Mouse (Mus musculus): ENCODE measurements around the gene Prnp.

Prnp gene

DNA sequence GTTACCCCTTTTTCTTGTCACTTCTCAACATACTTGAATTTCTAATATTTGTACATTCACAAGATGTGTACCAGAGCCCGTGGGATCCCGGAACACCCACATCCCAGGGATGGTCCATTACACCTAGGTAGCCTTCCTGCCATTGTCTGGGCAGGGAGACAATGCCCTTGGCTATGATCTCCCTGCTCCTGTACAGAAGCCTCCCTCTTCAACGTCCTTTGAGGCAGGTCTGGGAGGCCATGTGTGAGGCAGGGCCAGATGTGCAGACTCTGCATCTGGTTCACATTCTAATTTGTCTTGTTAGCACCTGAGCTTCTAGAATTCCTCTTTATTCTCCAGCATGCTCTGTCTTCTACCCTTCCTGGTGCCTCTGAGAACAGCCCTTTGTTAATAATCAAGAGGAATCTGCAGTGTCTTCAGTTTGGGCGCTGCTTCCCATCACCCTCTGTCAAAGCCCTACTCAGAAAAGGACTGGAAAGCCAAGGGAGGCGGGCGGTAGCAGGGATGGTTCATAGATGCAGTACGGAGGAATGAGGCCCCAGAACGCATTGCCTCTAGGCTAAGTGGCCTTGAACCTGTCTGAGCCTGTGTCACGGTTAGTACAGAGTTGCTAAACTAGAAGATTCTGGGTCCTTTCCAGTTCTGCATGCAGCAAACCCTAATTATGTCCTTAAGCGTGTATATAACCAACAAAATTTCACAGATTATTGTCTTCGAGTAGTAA lies 39.4 kb downstream of the Prnp start:
- no peak for DNase-seq (ENCODE audit: low read depth, low spot score)

DNA sequence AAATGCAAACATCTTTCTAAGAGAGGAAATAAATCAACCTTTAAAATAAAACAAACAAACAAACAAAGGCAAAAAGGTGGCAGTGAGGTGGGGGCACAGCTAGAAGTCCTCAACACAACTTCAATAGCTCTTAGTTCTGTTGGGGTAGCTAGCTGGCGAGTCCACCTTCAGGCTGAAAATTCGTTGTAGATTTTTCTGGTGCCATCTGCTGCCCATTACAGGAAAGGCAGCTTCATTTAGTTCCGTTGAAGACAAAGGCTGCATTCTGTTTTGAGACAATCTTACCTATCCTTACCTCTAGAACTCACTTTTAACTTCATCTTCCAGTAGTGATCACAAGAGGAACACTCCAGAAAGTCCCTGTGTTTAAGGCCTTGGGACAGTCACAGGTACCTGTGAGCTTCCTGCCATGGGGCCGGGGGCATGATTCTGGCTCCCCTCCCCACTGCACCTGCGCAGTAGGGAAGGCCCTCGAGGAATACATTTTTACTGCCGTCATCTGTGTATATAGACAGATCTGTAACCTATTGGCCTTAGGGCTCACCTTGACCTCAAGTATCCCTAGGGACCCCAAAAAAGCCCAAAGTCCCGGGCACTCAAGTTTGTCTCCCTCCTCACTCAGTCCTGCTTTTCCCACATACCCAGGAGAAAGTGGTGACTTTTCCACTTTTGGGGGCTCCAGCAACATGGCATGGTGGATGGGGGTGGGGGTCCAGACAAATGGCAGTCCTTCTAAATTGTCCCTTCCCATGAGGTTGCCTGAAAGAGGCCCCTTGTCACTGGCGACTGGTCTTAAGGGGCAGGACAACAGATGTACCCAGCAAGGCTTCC lies 40.3 kb downstream of the Prnp start:
- peak; percentile 47 for DNase-seq (ENCODE audit: low read depth, low spot score)

DNA sequence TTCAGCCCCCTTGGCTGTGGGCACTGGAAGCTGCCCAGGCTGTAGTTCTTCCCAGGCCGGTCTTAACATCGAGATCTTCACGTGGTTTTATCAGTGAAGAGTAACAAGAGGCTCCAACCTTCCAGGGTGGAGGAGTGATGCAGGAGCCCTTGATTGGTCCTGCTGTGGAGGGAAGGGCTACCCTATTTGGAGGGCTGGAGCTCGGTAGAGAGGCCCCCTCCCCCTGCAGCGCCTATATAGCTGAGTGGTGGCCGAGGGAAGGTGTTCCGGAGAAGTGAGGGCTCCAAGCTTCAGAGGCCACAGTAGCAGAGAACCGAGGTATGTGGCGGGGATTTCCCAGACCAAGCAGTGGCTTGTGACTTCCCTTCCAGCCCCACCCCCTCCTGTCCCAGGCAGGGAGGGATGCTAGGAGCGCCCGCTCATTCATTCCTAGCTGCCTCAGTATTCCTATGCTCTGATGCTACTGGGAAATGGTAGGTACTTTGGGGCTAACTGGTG lies 40.9 kb downstream of the Prnp start, which contains the start of gene Prnd:
Prnd (plus strand) TSS at position 264 of the 498 bp plus-strand sequence.
- no peak for DNase-seq (ENCODE audit: low read depth, low spot score)

DNA sequence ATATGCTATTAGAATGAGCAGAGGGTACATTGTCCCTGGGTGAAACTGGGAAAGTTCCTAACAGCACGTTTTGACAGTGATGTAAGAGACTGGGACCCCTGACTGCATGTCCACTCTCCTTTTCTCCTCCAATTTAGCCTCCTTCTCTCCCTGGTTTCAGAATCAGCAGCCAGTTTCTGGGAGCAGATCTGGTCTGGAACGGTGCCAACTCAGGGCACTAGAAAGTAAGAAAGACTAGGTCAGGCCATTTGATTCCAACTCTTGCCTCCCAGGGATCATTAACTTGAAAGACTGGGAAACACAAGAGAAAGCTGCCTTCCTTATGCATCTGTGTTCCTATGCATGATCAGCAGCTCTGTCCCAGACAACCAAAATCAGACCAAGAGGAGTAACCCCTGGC lies 42.7 kb downstream of the Prnp start:
- no peak for DNase-seq (ENCODE audit: low read depth, low spot score)

DNA sequence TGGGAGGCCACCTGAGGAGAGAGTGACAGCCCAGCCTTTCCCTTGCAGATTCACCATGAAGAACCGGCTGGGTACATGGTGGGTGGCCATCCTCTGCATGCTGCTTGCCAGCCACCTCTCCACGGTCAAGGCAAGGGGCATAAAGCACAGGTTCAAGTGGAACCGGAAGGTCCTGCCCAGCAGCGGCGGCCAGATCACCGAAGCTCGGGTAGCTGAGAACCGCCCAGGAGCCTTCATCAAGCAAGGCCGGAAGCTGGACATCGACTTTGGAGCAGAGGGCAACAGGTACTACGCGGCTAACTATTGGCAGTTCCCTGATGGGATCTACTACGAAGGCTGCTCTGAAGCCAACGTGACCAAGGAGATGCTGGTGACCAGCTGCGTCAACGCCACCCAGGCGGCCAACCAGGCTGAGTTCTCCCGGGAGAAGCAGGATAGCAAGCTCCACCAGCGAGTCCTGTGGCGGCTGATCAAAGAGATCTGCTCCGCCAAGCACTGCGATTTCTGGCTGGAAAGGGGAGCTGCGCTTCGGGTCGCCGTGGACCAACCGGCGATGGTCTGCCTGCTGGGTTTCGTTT lies 43.3 kb downstream of the Prnp start:
- no peak for DNase-seq (ENCODE audit: low read depth, low spot score)

DNA sequence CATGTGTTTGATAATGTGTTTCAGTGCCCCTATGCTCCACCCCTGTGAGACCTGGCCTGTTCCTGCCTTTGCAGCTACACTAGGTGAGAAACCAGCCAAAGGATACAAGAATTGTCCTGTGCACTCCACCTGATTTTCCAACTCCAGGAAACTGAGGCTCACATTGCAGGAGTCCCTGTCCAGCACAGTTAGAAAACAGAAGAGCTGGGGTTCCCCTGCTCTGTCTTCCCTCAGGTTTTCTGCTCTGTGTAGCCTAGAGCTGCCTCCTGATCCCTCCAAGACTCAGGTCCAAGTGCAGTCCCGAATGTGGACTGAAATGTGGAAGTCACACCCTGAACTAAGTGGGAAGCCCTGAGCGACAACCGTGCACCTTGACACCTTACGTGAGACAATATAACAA lies 44.0 kb downstream of the Prnp start:
- no peak for DNase-seq (ENCODE audit: low read depth, low spot score)

DNA sequence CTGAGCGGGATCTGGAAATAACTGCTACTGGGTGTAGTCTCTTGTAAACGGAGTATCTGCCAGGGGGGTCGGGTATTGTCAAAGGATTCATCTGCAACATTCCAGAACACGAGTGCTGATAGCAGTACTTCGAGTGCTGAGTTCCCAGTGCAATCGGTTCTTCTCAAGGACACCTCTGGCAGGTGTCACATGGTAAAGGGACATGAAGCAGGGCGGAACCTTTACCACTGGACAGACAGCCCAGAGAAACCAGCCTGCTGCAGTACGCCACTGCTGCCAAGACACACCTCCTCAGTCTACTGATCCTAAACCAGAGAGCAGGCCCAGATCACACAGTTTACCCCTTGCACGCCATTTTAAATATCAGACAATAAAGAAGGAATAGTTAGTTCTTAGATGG lies 45.1 kb downstream of the Prnp start:
- no peak for DNase-seq (ENCODE audit: low read depth, low spot score)

DNA sequence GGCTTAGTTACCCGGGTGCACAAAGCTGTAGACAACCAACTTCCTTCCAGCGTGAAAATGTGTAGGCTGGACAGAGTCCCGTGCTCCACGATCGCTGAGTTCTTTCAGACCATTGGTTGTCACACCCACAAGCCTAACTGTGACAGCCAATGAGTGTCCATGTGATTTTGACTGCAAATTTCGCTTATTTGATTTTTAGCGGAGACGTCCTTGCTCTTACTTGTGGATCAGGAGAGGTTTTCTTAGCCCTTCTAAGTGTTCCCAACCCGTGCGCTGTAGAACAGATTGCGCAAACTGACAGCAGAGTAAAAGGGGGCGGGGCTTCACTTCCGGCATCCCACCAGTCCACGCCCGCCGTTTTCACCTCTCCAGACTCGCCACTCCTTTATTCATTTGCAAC lies 45.5 kb downstream of the Prnp start:
- no peak for DNase-seq (ENCODE audit: low read depth, low spot score)

DNA sequence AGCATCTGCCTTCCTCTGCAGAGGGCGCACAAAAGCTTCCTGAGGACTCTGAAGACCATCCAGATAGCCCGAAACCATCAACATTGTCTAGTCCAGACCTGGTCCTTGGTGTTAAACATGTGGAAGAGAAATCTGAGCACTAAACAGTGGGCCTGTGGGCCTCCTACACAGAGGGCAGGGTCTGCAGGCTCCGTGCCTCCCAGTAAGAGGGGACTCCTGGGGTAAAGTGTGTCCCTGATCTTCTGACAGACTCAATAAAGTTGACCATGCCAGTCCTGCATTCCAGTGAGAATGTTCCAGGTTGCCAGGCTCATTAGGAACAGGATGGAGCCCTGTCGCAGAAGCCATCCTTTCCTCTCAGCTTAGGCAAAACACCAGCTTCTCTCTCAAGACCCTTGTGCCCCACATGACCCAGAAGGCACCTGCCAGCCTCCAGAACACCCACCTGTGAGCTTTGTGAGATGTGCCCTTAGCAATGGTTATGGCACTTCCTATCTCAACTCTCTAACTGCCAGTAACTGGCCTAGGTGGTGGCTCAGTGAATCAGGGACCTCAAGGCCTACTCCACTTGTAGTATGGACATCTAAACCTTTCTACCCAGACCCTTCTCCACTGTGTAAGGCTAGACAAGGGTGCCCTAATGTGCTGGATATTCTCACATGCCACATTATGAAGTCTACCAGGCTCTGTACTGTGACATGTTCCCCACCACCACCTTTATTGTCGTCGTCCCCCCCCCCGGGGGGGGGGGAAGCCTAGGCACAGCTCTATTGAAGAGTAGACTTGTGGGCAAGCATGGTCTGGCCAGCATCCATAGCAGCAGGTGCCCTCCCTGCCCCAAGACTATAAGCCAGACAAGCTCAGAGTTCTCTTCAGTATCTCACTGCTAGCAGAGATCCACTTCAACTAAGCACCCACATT lies 46.9 kb downstream of the Prnp start:
- no peak for DNase-seq (ENCODE audit: low read depth, low spot score)

DNA sequence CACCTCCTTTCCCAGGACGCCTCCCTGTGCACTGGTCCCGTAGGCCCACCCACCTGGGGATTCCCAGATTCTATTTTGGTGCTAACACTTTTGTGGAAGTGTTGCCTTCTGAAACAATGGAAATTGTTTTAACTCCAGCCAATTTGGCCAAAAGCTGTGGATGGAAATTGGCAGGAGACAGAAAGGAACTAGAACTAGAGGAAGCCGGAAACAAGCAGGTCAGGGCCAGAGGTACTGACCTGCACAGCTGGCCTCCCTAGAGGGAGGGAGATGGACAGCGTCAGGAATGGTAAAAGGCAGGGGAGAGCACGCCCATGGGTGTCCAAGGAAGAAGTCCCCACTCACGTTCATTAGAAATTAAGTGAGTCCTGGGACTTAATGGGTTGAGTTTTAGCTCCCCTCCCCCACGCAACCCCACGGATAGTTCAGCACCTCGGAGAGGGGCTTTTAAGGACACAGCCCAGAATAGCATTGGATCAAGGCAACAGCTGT lies 48.0 kb downstream of the Prnp start:
- no peak for DNase-seq (ENCODE audit: low read depth, low spot score)

DNA sequence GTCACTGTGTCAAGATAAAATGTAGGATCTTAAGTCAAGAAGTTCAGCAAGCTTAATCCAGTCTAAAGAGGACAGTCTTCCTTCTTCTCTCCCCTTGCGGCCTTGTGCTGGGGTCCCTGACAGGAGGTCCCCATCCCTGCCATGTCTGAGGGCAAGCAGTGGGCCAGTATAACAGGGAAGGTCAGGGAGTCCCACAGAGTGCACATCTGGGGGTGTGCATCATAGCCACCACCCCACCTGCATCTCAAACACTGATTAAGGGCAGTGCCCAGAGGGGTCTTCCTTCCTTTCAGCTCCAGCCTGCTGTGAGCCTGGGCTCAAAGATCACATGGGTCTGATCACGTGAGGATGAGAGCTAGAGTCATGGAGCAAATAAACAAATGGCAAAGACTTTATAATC lies 51.9 kb downstream of the Prnp start:
- no peak for DNase-seq (ENCODE audit: low read depth, low spot score)

DNA sequence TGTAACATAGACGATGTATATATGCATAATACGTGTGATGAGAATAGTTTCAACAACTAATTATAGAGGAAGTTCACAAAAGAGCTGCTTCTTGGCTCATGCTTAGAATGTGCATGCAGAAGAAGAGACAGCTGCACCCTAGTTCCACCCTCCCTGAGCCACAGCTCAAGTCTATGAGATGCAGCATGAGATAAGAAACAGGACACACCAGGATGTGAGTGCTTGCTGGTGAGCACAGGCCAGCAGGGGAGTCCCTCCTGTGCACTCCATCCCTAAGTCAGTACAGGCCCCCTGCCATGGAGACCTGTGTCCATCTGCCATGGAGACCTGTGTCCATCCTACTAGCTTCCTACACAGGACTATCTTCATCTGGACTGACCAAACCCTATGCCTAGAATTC lies 60.9 kb downstream of the Prnp start:
- DNase-seq (ENCODE audit: low read depth, low spot score), result no peak

DNA sequence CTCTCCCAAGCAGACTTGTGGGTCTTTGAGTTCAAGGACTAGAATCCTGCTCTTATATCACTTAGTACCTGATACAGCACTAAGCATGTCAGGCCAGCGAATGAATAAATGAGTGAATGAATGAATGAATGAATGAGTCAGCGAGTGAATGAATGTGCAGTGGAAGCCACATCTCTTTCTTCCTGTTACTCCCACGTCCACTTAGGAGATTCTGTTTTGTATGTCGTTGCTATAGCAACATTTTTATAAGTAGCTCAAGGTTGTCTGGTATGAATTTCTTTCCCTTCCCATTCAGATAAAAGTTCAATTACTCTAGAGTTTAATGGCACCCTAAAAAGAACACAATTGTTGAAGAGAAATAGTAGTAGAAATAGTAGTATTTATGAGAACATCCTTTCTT lies 61.4 kb downstream of the Prnp start:
- DNase-seq (ENCODE audit: low read depth, low spot score), result no peak

DNA sequence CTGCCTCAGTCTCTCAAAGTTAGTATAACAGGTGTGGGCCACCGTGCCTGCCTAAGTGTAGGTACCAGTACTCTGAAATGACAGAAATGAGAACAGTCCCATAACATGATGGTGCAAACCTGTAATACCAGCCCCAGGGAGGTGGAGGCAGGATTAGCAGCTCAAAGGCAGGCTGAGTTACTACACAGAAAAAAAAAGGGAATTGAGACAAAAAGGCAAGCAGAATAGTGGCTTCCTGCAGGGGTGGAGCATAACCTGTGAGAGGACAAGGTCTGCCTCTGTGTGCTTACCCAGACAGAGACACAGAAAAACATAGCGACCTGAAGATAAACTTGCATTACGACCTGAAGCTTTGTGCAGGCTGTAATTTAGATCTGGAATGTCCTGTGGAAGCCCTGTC lies 66.9 kb downstream of the Prnp start:
- DNase-seq (ENCODE audit: low read depth, low spot score), result no peak

DNA sequence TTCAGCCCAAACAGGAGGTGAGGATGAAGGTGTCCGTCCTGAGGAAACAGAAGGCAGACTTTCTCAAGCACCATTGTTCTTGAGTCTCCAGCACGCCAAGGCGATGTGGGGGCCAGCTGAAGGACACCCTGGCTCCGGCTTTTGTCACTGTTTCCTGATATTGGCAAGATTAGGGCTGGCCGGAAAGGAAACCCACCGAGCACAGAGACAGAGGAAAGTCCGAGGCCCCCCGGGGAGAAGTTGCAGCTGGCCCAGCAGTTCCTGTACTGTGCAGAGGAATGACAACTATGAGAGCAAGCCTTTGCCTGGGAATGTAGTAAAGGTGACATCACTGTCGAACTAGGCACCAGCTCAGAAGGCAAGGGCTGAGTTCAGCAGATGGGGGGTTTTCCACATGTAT lies 71.1 kb downstream of the Prnp start:
- no peak for DNase-seq (ENCODE audit: low read depth, low spot score)

DNA sequence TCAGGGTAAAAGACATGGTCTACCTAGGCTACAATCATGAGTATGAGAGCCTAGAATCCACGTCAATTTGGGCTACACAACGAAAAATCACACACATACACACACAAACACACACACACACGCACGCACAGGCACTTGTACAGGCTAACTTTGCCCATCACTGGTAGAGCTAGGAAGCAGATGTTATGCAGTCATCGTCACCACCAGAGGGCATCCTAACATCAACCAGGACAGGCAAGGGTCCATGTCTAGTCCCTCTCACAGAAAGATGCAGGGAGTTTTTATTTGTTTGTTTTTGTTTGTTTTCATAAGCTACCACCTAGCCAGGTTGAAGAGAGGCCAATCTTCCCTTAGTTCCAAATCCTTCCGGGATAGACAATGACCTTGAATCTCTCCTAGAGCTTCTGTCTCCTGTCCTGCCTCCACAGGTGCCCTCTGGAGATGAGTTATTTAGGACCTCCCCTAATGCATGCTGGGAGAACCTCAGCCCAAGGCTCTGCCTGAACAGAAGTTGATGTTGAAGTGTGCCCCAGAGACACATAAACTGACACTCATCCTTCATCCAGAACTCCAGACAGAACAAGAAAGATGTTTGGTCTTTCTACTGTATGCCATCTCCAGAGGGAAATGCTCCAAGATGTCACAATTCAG lies 72.9 kb downstream of the Prnp start:
- peak; percentile 47 for DNase-seq (ENCODE audit: low read depth, low spot score)

DNA sequence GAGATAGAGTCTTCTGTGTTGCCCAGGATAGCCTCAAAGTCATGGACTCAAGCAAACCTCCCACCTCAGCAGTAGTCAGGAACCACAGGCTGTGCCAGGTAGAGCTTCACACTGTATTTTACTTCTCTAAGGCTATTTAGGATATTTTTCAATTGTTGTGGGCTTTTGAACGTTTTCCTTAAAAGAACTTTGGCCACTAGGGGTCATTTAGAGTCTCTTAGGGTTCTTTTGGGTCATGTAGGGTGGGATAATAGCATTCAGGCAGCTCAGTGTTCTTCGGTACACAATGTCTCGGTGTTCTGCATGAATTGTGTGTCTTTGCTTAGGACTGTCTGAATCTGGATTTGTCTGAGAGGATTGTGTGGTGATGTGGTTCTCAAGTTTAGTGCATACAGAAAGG lies 78.2 kb downstream of the Prnp start:
- no peak for DNase-seq (ENCODE audit: low read depth, low spot score)
